Mouse (Mus musculus) lung, postnatal 0 days (tissue): Measurements from ENCODE around the gene Dnttip1. TPM values are rescaled to one million over a fixed set of nuclear protein-coding genes. Genes with fewer than 3 reads are reported as not detected.

Source experiments
- ATAC-seq: fragments of 200-750 bp; cut with Nextera tagmentation; 2 replicates; pipeline ENCODE4 v1.8.0; 2017; ENCODE audit warnings: moderate library complexity
- DNase-seq: peaks from one replicate; pipeline ENCODE4 v3.0.0-alpha.2; 2016; ENCODE audit warnings: low spot score
- H3K27ac ChIP-seq: fragments of 300-500 bp; sonication (generic); 2 replicates; pipeline ENCODE4 v1.5.1; 2014; ENCODE audit warnings: antibody characterized with exemption, mild to moderate bottlenecking, low read length, mixed read lengths
- H3K27me3 ChIP-seq: fragments of 300-500 bp; sonication (generic); replicated peaks from 2 replicates; pipeline ENCODE4 v1.6.1; 2014; ENCODE audit warnings: low read length, mixed read lengths; ENCODE audit not compliant: insufficient read depth
- H3K36me3 ChIP-seq: fragments of 300-500 bp; sonication (generic); 2 replicates; pipeline ENCODE4 v1.6.1; 2014; ENCODE audit warnings: low read length, mixed read lengths; ENCODE audit not compliant: insufficient read depth
- H3K4me1 ChIP-seq: fragments of 300-500 bp; sonication (generic); 2 replicates; pipeline ENCODE4 v1.6.1; 2014; ENCODE audit warnings: antibody characterized with exemption, low read depth, low read length, mixed read lengths; ENCODE audit not compliant: insufficient read depth
- H3K4me2 ChIP-seq: fragments of 300-500 bp; sonication (generic); replicated peaks from 2 replicates; pipeline ENCODE4 v1.6.1; 2014; ENCODE audit warnings: low read depth, mild to moderate bottlenecking, low read length, moderate library complexity, mixed read lengths
- H3K4me3 ChIP-seq: fragments of 300-500 bp; sonication (generic); 2 replicates; pipeline ENCODE4 v1.5.1; 2014; ENCODE audit warnings: low read depth, low read length
- H3K9ac ChIP-seq: fragments of 300-500 bp; sonication (generic); replicated peaks from 2 replicates; pipeline ENCODE4 v1.6.1; 2014; ENCODE audit warnings: low read depth, mild to moderate bottlenecking
- H3K9me3 ChIP-seq: fragments of 300-500 bp; sonication (generic); 2 replicates; pipeline ENCODE4 v1.6.1; 2016; ENCODE audit warnings: low read length, mixed read lengths
- CTCF ChIP-seq: IDR thresholded peaks from 2 replicates; pipeline ENCODE4 v1.5.1; 2016; ENCODE audit warnings: antibody characterized with exemption, mild to moderate bottlenecking
- EP300 ChIP-seq: IDR thresholded peaks from 2 replicates; pipeline ENCODE4 v1.6.1; 2016; ENCODE audit warnings: antibody characterized with exemption, mild to moderate bottlenecking, control low read depth
- WGBS: fragments of 180-500 bp; shearing (Covaris S2); extraction: QIAGEN DNeasy Blood & Tissue Kit; methylation state at CpG from one replicate; pipeline ENCODE4 v1.1.7; 2014; 5-methylcytosine and 5-hydroxymethylcytosine counted together
- polyA plus RNA-seq: library from polyadenylated mRNA; unstranded; fragments of >200 nt; fragmentation: Nextera tagmentation; extraction: Ambion mirVana; gene quantifications from 2 replicates; pipeline ENCODE4 v1.2.1, GENCODE M21; 2015

The Dnttip1 gene
- 47.1 and 47.2 TPM in 2 replicates for polyA plus RNA-seq

- Histone ChIP-seq H3K4me3 (peak within 1 kb of the TSS; percentile 93), H3K27me3 (no peaks in the 10 kb centered on the region), H3K4me1 (peaks cover 11% of the 10 kb centered on the region), H3K36me3 (peaks cover 3% of the 10 kb centered on the region; the same call in 1 of the 2 replicates), H3K27ac (peak within 1 kb of the TSS; percentile 84), H3K9ac (peak within 1 kb of the TSS; percentile 97), H3K4me2 (peak within 1 kb of the TSS; percentile 69), H3K9me3 (no peaks in the 10 kb centered on the region)
- 2% methylated on average over 64 of the region's 70 CpGs for WGBS
- ATAC-seq = peak; percentile 95
- TF ChIP-seq EP300 (no peak), CTCF (no peak)
- DNase-seq = peak; percentile 94
Observed at GRCm38 (mm10) chr2:164745843-164746479, at the start of gene Dnttip1, which contains the start of gene Wfdc3. Dnttip1 (plus strand) TSS chr2:164745983. Wfdc3 (minus strand) TSS chr2:164745931.

GRCm38 (mm10) chr2:164698201-164698600, 47.6 kb upstream of the Dnttip1 start, which contains the start of gene Spint4:
Spint4 (plus strand) TSS chr2:164698501.
- Histone ChIP-seq H3K9ac (no peak within 1 kb of the TSS), H3K4me2 (no peak within 1 kb of the TSS), H3K36me3 (no peaks in the 10 kb centered on the region), H3K27ac (no peak within 1 kb of the TSS), H3K27me3 (no peaks in the 10 kb centered on the region), H3K4me3 (no peak within 1 kb of the TSS), H3K4me1 (no peaks in the 10 kb centered on the region), H3K9me3 (no peaks in the 10 kb centered on the region)
- no peak for TF ChIP-seq CTCF
- TF ChIP-seq EP300 = no peak
- 69% methylated on average over 4 of the region's 4 CpGs for WGBS
- DNase-seq (no peak), ATAC-seq (no peak)

GRCm38 (mm10) chr2:164700959-164701358, 44.8 kb upstream of the Dnttip1 start:
- Histone ChIP-seq H3K4me2 (no peak overlapping the region), H3K9me3 (no peaks in the 10 kb centered on the region), H3K9ac (no peak overlapping the region), H3K27ac (no peak overlapping the region), H3K36me3 (no peaks in the 10 kb centered on the region), H3K4me3 (no peak overlapping the region), H3K4me1 (no peaks in the 10 kb centered on the region), H3K27me3 (no peaks in the 10 kb centered on the region)
- DNase-seq (no peak), ATAC-seq (no peak)
- WGBS = 66% methylated on average over 5 of the region's 5 CpGs
- TF ChIP-seq CTCF (no peak), EP300 (no peak)

GRCm38 (mm10) chr2:164701761-164702160, 44.0 kb upstream of the Dnttip1 start:
- ATAC-seq = no peak
- Histone ChIP-seq H3K4me1 (no peaks in the 10 kb centered on the region), H3K9me3 (no peaks in the 10 kb centered on the region), H3K27ac (no peak overlapping the region), H3K36me3 (no peaks in the 10 kb centered on the region), H3K4me3 (no peak overlapping the region), H3K9ac (no peak overlapping the region), H3K27me3 (no peaks in the 10 kb centered on the region), H3K4me2 (no peak overlapping the region)
- TF ChIP-seq EP300 = no peak
- TF ChIP-seq CTCF = no peak
- 82% methylated on average over 5 of the region's 5 CpGs for WGBS
- no peak for DNase-seq

- Histone ChIP-seq H3K4me2 (no peak overlapping the region), H3K27me3 (no peaks in the 10 kb centered on the region), H3K4me1 (no peaks in the 10 kb centered on the region), H3K36me3 (no peaks in the 10 kb centered on the region), H3K9ac (no peak overlapping the region), H3K27ac (no peak overlapping the region), H3K4me3 (no peak overlapping the region), H3K9me3 (no peaks in the 10 kb centered on the region)
- no peak for ATAC-seq
- 74% methylated on average over 5 of the region's 5 CpGs for WGBS
- no peak for DNase-seq
- TF ChIP-seq CTCF (no peak), EP300 (no peak)
Observed at GRCm38 (mm10) chr2:164704235-164704634, 41.5 kb upstream of the Dnttip1 start.

GRCm38 (mm10) chr2:164705328-164705727, 40.5 kb upstream of the Dnttip1 start:
- Histone ChIP-seq H3K27me3 (no peaks in the 10 kb centered on the region), H3K9me3 (no peaks in the 10 kb centered on the region), H3K9ac (no peak overlapping the region), H3K27ac (no peak overlapping the region), H3K4me1 (no peaks in the 10 kb centered on the region), H3K36me3 (no peaks in the 10 kb centered on the region), H3K4me2 (no peak overlapping the region), H3K4me3 (no peak overlapping the region)
- TF ChIP-seq EP300 (no peak), CTCF (no peak)
- WGBS = 85% methylated on average over 6 of the region's 6 CpGs
- DNase-seq (no peak), ATAC-seq (no peak)
